Mouse (Mus musculus) neural tube, embryonic 15.5 days (tissue): ENCODE data around the gene Pmch. TPM values are rescaled to one million over a fixed set of nuclear protein-coding genes. Genes with fewer than 3 reads are reported as not detected.

Source experiments
- ATAC-seq: fragments of 200-750 bp; cut with Nextera tagmentation; 2 replicates; pipeline ENCODE4 v1.8.0; 2017; ENCODE audit warnings: mild to moderate bottlenecking, moderate TSS enrichment, moderate library complexity; ENCODE audit not compliant: low FRiP score
- H3K27ac ChIP-seq: fragments of 300-500 bp; sonication (generic); replicated peaks from 2 replicates; pipeline ENCODE4 v1.5.1; 2015; ENCODE audit warnings: mild to moderate bottlenecking, inconsistent platforms
- H3K27me3 ChIP-seq: fragments of 300-500 bp; sonication (generic); replicated peaks from 2 replicates; pipeline ENCODE4 v1.6.1; 2015; ENCODE audit warnings: inconsistent platforms
- H3K36me3 ChIP-seq: fragments of 300-500 bp; sonication (generic); 2 replicates; pipeline ENCODE4 v1.6.1; 2015; ENCODE audit warnings: inconsistent platforms
- H3K4me1 ChIP-seq: fragments of 300-500 bp; sonication (generic); 2 replicates; pipeline ENCODE4 v1.6.1; 2015; ENCODE audit warnings: inconsistent platforms
- H3K4me2 ChIP-seq: fragments of 300-500 bp; sonication (generic); 2 replicates; pipeline ENCODE4 v1.6.1; 2015; ENCODE audit warnings: inconsistent platforms, mild to moderate bottlenecking, moderate library complexity
- H3K4me3 ChIP-seq: fragments of 300-500 bp; sonication (generic); replicated peaks from 2 replicates; pipeline ENCODE4 v1.5.1; 2015; ENCODE audit warnings: mild to moderate bottlenecking, inconsistent platforms
- H3K9ac ChIP-seq: fragments of 300-500 bp; sonication (generic); replicated peaks from 2 replicates; pipeline ENCODE4 v1.6.1; 2015; ENCODE audit warnings: mild to moderate bottlenecking, inconsistent platforms
- H3K9me3 ChIP-seq: fragments of 300-500 bp; sonication (generic); replicated peaks from 2 replicates; pipeline ENCODE4 v1.6.1; 2016; ENCODE audit warnings: inconsistent platforms
- WGBS: fragments of 180-500 bp; shearing (Covaris S2); methylation state at CpG from one replicate; pipeline ENCODE4 v1.1.7; 2015; ENCODE audit warnings: mixed read lengths; 5-methylcytosine and 5-hydroxymethylcytosine counted together
- polyA plus RNA-seq: library from polyadenylated mRNA; unstranded; fragments of >200 nt; fragmentation: Nextera tagmentation; extraction: Ambion mirVana; gene quantifications from 2 replicates; pipeline ENCODE4 v1.2.1, GENCODE M21; 2015

Gene Pmch
- 0.31 TPM in 1 of 2 replicates, not detected in the other for polyA plus RNA-seq

GRCm38 (mm10) chr10:88090772-88091171, at the start of gene Pmch:
Gene Pmch (plus strand): TSS chr10:88091072.
- no peaks in the 10 kb centered on the region for H3K9me3 ChIP-seq
- no peak within 1 kb of the TSS for H3K4me3 ChIP-seq
- ATAC-seq: no peak
- WGBS: 43% methylated on average over 5 of the region's 5 CpGs
- H3K4me2 ChIP-seq: no peak within 1 kb of the TSS
- H3K27me3 ChIP-seq: no peaks in the 10 kb centered on the region
- no peak within 1 kb of the TSS for H3K27ac ChIP-seq
- H3K4me1 ChIP-seq: no peaks in the 10 kb centered on the region
- no peaks in the 10 kb centered on the region for H3K36me3 ChIP-seq
- H3K9ac ChIP-seq: no peak within 1 kb of the TSS

- no peaks in the 10 kb centered on the region for H3K36me3 ChIP-seq
- H3K9ac ChIP-seq: no peak overlapping the region
- H3K4me3 ChIP-seq: no peak overlapping the region
- no peaks in the 10 kb centered on the region for H3K27me3 ChIP-seq
- no peaks in the 10 kb centered on the region for H3K9me3 ChIP-seq
- ATAC-seq: no peak
- H3K27ac ChIP-seq: no peak overlapping the region
- no peaks in the 10 kb centered on the region for H3K4me1 ChIP-seq
- H3K4me2 ChIP-seq: no peak overlapping the region
- 83% methylated on average over 4 of the region's 4 CpGs for WGBS
These were observed 46.6 kb upstream of the Pmch start for GRCm38 (mm10) chr10:88044297-88044696.

GRCm38 (mm10) chr10:88046098-88046771, 44.6 kb upstream of the Pmch start:
- H3K27me3 ChIP-seq: no peaks in the 10 kb centered on the region

GRCm38 (mm10) chr10:88054233-88054985, 36.5 kb upstream of the Pmch start:
- Histone ChIP-seq H3K4me2 (no peak overlapping the region), H3K27me3 (no peaks in the 10 kb centered on the region), H3K27ac (no peak overlapping the region), H3K4me1 (no peaks in the 10 kb centered on the region), H3K9me3 (no peaks in the 10 kb centered on the region), H3K9ac (no peak overlapping the region), H3K4me3 (no peak overlapping the region), H3K36me3 (no peaks in the 10 kb centered on the region)
- ATAC-seq: no peak
- 83% methylated on average over 14 of the region's 14 CpGs for WGBS

More at GRCm38 (mm10) chr10:88046098-88046771, 44.6 kb upstream of the Pmch start:
- no peak for ATAC-seq
- Histone ChIP-seq H3K9me3 (no peaks in the 10 kb centered on the region), H3K4me2 (no peak overlapping the region), H3K4me1 (no peaks in the 10 kb centered on the region), H3K27ac (no peak overlapping the region), H3K9ac (no peak overlapping the region), H3K36me3 (no peaks in the 10 kb centered on the region), H3K4me3 (no peak overlapping the region)
- WGBS: 61% methylated on average over 11 of the region's 11 CpGs

- WGBS: 70% methylated on average over 14 of the region's 14 CpGs
- H3K9ac ChIP-seq: no peak overlapping the region
- no peak for ATAC-seq
- H3K4me1 ChIP-seq: no peaks in the 10 kb centered on the region
- no peak overlapping the region for H3K27ac ChIP-seq
- no peaks in the 10 kb centered on the region for H3K9me3 ChIP-seq
- no peaks in the 10 kb centered on the region for H3K27me3 ChIP-seq
- H3K36me3 ChIP-seq: no peaks in the 10 kb centered on the region
- H3K4me3 ChIP-seq: no peak overlapping the region
- H3K4me2 ChIP-seq: no peak overlapping the region
These were observed 33.8 kb upstream of the Pmch start for GRCm38 (mm10) chr10:88056950-88057649.

GRCm38 (mm10) chr10:88063436-88063835, 27.4 kb upstream of the Pmch start:
- H3K9ac ChIP-seq: no peak overlapping the region
- no peak overlapping the region for H3K4me3 ChIP-seq
- H3K27me3 ChIP-seq: no peaks in the 10 kb centered on the region
- H3K36me3 ChIP-seq: no peaks in the 10 kb centered on the region
- H3K4me1 ChIP-seq: no peaks in the 10 kb centered on the region
- H3K27ac ChIP-seq: no peak overlapping the region
- WGBS: 53% methylated on average over 4 of the region's 4 CpGs
- no peaks in the 10 kb centered on the region for H3K9me3 ChIP-seq
- no peak for ATAC-seq
- H3K4me2 ChIP-seq: no peak overlapping the region

GRCm38 (mm10) chr10:88064872-88065271, 26.0 kb upstream of the Pmch start:
- no peak overlapping the region for H3K27ac ChIP-seq
- H3K9ac ChIP-seq: no peak overlapping the region
- H3K36me3 ChIP-seq: no peaks in the 10 kb centered on the region
- no peak for ATAC-seq
- no peaks in the 10 kb centered on the region for H3K9me3 ChIP-seq
- no peak overlapping the region for H3K4me3 ChIP-seq
- no peaks in the 10 kb centered on the region for H3K4me1 ChIP-seq
- no peaks in the 10 kb centered on the region for H3K27me3 ChIP-seq
- 81% methylated on average over 2 of the region's 2 CpGs for WGBS
- no peak overlapping the region for H3K4me2 ChIP-seq

- Histone ChIP-seq H3K4me1 (no peaks in the 10 kb centered on the region), H3K9me3 (no peaks in the 10 kb centered on the region), H3K27ac (no peak overlapping the region), H3K4me2 (no peak overlapping the region), H3K36me3 (no peaks in the 10 kb centered on the region), H3K9ac (no peak overlapping the region), H3K4me3 (no peak overlapping the region), H3K27me3 (no peaks in the 10 kb centered on the region)
- no peak for ATAC-seq
- WGBS: 81% methylated on average over 3 of the region's 3 CpGs
These were observed 23.5 kb upstream of the Pmch start for GRCm38 (mm10) chr10:88067377-88067776.

- H3K9ac ChIP-seq: no peak overlapping the region
- no peak overlapping the region for H3K27ac ChIP-seq
- H3K36me3 ChIP-seq: no peaks in the 10 kb centered on the region
- H3K4me3 ChIP-seq: no peak overlapping the region
- no peaks in the 10 kb centered on the region for H3K9me3 ChIP-seq
- 91% methylated on average over 2 of the region's 2 CpGs for WGBS
- no peaks in the 10 kb centered on the region for H3K4me1 ChIP-seq
- no peak for ATAC-seq
- no peak overlapping the region for H3K4me2 ChIP-seq
- H3K27me3 ChIP-seq: no peaks in the 10 kb centered on the region
These were observed 15.3 kb downstream of the Pmch start for GRCm38 (mm10) chr10:88106169-88106568.

- Histone ChIP-seq H3K4me1 (no peaks in the 10 kb centered on the region), H3K4me3 (no peak overlapping the region), H3K27ac (no peak overlapping the region), H3K27me3 (no peaks in the 10 kb centered on the region), H3K36me3 (no peaks in the 10 kb centered on the region), H3K4me2 (no peak overlapping the region), H3K9me3 (no peaks in the 10 kb centered on the region), H3K9ac (no peak overlapping the region)
- no peak for ATAC-seq
- WGBS: 78% methylated on average over 2 of the region's 2 CpGs
These were observed 22.4 kb downstream of the Pmch start for GRCm38 (mm10) chr10:88113290-88113689.

GRCm38 (mm10) chr10:88119721-88120120, 28.8 kb downstream of the Pmch start:
- Histone ChIP-seq H3K27ac (no peak overlapping the region), H3K9me3 (no peaks in the 10 kb centered on the region), H3K36me3 (no peaks in the 10 kb centered on the region), H3K4me2 (no peak overlapping the region), H3K9ac (no peak overlapping the region), H3K27me3 (no peaks in the 10 kb centered on the region), H3K4me1 (no peaks in the 10 kb centered on the region), H3K4me3 (no peak overlapping the region)
- ATAC-seq: no peak

- Histone ChIP-seq H3K27me3 (no peaks in the 10 kb centered on the region), H3K36me3 (no peaks in the 10 kb centered on the region), H3K4me2 (no peak overlapping the region), H3K9me3 (no peaks in the 10 kb centered on the region), H3K4me1 (no peaks in the 10 kb centered on the region), H3K27ac (no peak overlapping the region), H3K9ac (no peak overlapping the region), H3K4me3 (no peak overlapping the region)
- WGBS: 98% methylated on average over 16 of the region's 16 CpGs
- ATAC-seq: no peak
These were observed 44.8 kb downstream of the Pmch start for GRCm38 (mm10) chr10:88135630-88136029.
